Mouse (Mus musculus) urinary bladder, adult 2 months (tissue): ENCODE results near the gene Olfr1323. TPM values are rescaled to one million over a fixed set of nuclear protein-coding genes. Genes with fewer than 3 reads are reported as not detected.

ENCODE experiments used
- DNase-seq: peaks from one replicate; pipeline ENCODE4 v3.0.0; 2022; ENCODE audit warnings: low spot score
- polyA plus RNA-seq: library from polyadenylated mRNA; depleted of rRNA; stranded (reverse); fragments of >200 nt; gene quantifications from 2 replicates; pipeline ENCODE4 v1.2.3, GENCODE M21; 2012; rRNA removed

The Olfr1323 gene
- not detected in 2 replicates for polyA plus RNA-seq

DNA sequence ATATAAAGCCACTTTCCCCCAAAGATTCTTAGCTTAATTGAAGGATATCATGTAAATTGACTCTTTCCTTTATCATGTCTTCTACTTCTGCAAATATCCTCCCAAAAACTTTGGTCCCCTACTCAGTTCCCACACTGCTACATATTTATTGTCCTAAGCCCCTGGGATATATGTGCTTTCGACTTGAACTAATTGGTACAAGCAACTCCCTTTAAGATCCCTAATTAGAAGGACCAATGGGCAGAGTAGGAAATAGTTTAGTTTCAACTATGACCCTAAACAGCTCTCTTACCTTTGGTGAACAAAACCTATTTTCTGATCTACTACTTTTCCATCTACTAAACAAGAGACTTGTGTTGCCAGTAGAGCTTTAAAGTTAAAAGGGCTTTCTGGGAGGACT lies at the start of gene Olfr1323:
Olfr1323 (minus strand) TSS at position 101 of the 400 bp plus-strand sequence.
- no peak for DNase-seq

DNA sequence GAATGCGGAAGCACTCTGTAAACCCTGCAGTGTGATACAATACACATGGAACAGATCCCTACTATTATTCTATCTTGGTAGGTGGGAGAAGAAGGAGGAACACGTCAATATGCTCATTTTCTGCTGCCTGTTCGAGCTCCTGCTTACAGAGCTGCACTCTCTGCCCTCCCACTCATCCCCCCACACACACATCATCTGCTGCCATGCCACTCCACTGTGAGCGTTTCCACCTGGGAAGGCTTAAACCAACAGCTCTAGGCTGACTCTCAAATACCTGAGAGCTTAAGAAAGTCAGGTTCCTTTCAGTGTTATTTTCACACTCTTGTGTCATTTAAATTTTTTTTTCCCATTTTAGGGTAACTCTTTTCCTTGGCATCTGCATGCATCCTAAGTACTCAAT lies 6.9 kb downstream of the Olfr1323 start:
- DNase-seq: no peak

Other genes starting within 250 kb of the Olfr1323 start
- gene Igsf1, start 221.6 kb downstream of the Olfr1323 start, polyA plus RNA-seq: 0.51 and 0.52 TPM in 2 replicates
- gene Olfr1322, start 127.9 kb downstream of the Olfr1323 start, polyA plus RNA-seq: not detected in 2 replicates